Mouse (Mus musculus) hindbrain, embryonic 15.5 days (tissue): ENCODE data around the gene Naaladl2. TPM values are rescaled to one million over a fixed set of nuclear protein-coding genes. Genes with fewer than 3 reads are reported as not detected.
"Not testable (repeated sequence)": the region's sequence is repeated elsewhere in the genome, so short reads cannot be mapped to it uniquely, and the experiment has no call there.

Experiments used
- ATAC-seq: fragments of 200-750 bp; cut with Nextera tagmentation; 2 replicates; pipeline ENCODE4 v1.8.0; 2017; ENCODE audit warnings: low read depth, moderate number of reproducible peaks, moderate TSS enrichment; ENCODE audit not compliant: low FRiP score
- H3K27ac ChIP-seq: fragments of 300-500 bp; sonication (generic); replicated peaks from 2 replicates; pipeline ENCODE4 v1.5.1; 2015; ENCODE audit warnings: mild to moderate bottlenecking, inconsistent platforms
- H3K27me3 ChIP-seq: fragments of 300-500 bp; sonication (generic); 2 replicates; pipeline ENCODE4 v1.6.1; 2015; ENCODE audit warnings: control low read depth, inconsistent platforms
- H3K36me3 ChIP-seq: fragments of 300-500 bp; sonication (generic); 2 replicates; pipeline ENCODE4 v1.6.1; 2015; ENCODE audit warnings: control low read depth, inconsistent platforms
- H3K4me1 ChIP-seq: fragments of 300-500 bp; sonication (generic); replicated peaks from 2 replicates; pipeline ENCODE4 v1.6.1; 2015; ENCODE audit warnings: control low read depth, inconsistent platforms
- H3K4me2 ChIP-seq: fragments of 300-500 bp; sonication (generic); 2 replicates; pipeline ENCODE4 v1.6.1; 2015; ENCODE audit warnings: moderate library complexity, mild to moderate bottlenecking, inconsistent platforms
- H3K4me3 ChIP-seq: fragments of 300-500 bp; sonication (generic); 2 replicates; pipeline ENCODE4 v1.5.1; 2015; ENCODE audit warnings: mild to moderate bottlenecking, inconsistent platforms
- H3K9ac ChIP-seq: fragments of 300-500 bp; sonication (generic); 2 replicates; pipeline ENCODE4 v1.6.1; 2015; ENCODE audit warnings: inconsistent platforms
- H3K9me3 ChIP-seq: fragments of 300-500 bp; sonication (generic); 2 replicates; pipeline ENCODE4 v1.6.1; 2016; ENCODE audit warnings: control low read depth, inconsistent platforms
- WGBS: fragments of 180-500 bp; shearing (Covaris S2); methylation state at CpG from one replicate; pipeline ENCODE4 v1.1.7; 2015; 5-methylcytosine and 5-hydroxymethylcytosine counted together
- polyA plus RNA-seq: library from polyadenylated mRNA; unstranded; fragments of >200 nt; fragmentation: Nextera tagmentation; extraction: Ambion mirVana; gene quantifications from 2 replicates; pipeline ENCODE4 v1.2.1, GENCODE M21; 2015

The Naaladl2 gene
- polyA plus RNA-seq, 1 experiment from 2014 or later: 0.79 TPM

DNA sequence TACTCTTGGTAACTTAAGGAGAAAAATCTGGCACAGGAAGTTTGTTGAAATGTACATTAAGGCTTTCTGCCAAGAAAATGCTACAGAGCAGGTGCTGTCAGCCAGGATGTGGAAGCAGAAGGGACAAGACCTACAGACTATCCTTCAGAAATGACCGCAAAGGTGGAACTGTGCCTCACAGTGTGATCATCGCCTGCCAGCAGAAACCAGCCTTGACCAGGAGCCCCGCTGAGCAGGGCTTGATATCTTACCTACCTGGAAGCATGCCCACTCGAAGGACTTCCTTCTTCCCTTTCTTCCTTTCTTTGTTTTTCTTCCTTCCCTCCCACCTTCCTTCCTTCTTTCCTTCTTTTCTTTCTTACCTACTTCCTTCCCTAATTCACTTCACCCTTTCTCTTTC lies 69.8 kb downstream of the Naaladl2 start:
- 72% methylated on average over 4 of the region's 4 CpGs for WGBS
- H3K4me1 ChIP-seq: no peaks in the 10 kb centered on the region
- H3K36me3 ChIP-seq: no peaks in the 10 kb centered on the region
- H3K9ac ChIP-seq: no peak overlapping the region
- H3K27me3 ChIP-seq: no peaks in the 10 kb centered on the region
- H3K4me2 ChIP-seq: no peak overlapping the region
- H3K9me3 ChIP-seq: no peaks in the 10 kb centered on the region
- no peak overlapping the region for H3K4me3 ChIP-seq
- H3K27ac ChIP-seq: no peak overlapping the region
- no peak for ATAC-seq

GRCm38 (mm10) chr3:25073821-25074220 lies 70.2 kb downstream of the Naaladl2 start:
- H3K36me3 ChIP-seq: no peaks in the 10 kb centered on the region
- no peaks in the 10 kb centered on the region for H3K4me1 ChIP-seq
- H3K27ac ChIP-seq: no peak overlapping the region
- H3K9me3 ChIP-seq: no peaks in the 10 kb centered on the region
- 40% methylated on average over 6 of the region's 6 CpGs for WGBS
- no peak for ATAC-seq
- no peak overlapping the region for H3K9ac ChIP-seq
- H3K27me3 ChIP-seq: no peaks in the 10 kb centered on the region
- H3K4me2 ChIP-seq: no peak overlapping the region
- no peak overlapping the region for H3K4me3 ChIP-seq

- no peak overlapping the region for H3K4me2 ChIP-seq
- H3K9me3 ChIP-seq: no peaks in the 10 kb centered on the region
- H3K27me3 ChIP-seq: no peaks in the 10 kb centered on the region
- H3K4me3 ChIP-seq: no peak overlapping the region
- H3K27ac ChIP-seq: no peak overlapping the region
- no peak for ATAC-seq
- no peak overlapping the region for H3K9ac ChIP-seq
- H3K36me3 ChIP-seq: no peaks in the 10 kb centered on the region
- no peaks in the 10 kb centered on the region for H3K4me1 ChIP-seq
- WGBS: 84% methylated on average over 4 of the region's 4 CpGs
These were observed 80.8 kb downstream of the Naaladl2 start for GRCm38 (mm10) chr3:25063217-25063616.

DNA sequence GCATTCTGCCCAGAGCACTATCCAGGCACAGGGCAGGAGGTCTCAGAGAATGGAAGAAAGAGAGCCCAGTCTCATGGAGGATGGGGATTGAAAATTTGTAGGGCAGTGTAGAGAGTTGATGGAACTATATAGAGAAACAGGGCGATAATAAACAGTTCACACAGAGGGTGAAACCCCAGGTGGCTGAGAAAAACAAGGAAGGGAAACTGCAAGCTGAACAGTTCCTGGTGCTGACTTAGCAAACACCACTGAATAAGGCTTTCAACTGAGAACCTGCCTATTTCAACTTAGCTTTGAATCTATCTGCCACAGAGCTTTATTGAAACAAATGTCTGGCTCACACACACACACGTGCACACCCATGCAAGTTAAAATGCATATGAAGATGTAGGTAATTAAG lies 91.1 kb downstream of the Naaladl2 start:
- no peaks in the 10 kb centered on the region for H3K9me3 ChIP-seq
- H3K9ac ChIP-seq: no peak overlapping the region
- H3K27ac ChIP-seq: no peak overlapping the region
- no peaks in the 10 kb centered on the region for H3K27me3 ChIP-seq
- H3K36me3 ChIP-seq: no peaks in the 10 kb centered on the region
- H3K4me2 ChIP-seq: no peak overlapping the region
- H3K4me1 ChIP-seq: no peaks in the 10 kb centered on the region
- no peak overlapping the region for H3K4me3 ChIP-seq
- no peak for ATAC-seq
- WGBS: 15% methylated on average over 2 of the region's 2 CpGs

GRCm38 (mm10) chr3:25019972-25020371 lies 124.1 kb downstream of the Naaladl2 start:
- Histone ChIP-seq H3K27me3 (no peaks in the 10 kb centered on the region), H3K9me3 (no peaks in the 10 kb centered on the region), H3K27ac (no peak overlapping the region), H3K36me3 (no peaks in the 10 kb centered on the region), H3K9ac (no peak overlapping the region), H3K4me1 (no peaks in the 10 kb centered on the region), H3K4me2 (no peak overlapping the region), H3K4me3 (no peak overlapping the region)
- 58% methylated on average over 5 of the region's 5 CpGs for WGBS
- ATAC-seq: peak; percentile 69

DNA sequence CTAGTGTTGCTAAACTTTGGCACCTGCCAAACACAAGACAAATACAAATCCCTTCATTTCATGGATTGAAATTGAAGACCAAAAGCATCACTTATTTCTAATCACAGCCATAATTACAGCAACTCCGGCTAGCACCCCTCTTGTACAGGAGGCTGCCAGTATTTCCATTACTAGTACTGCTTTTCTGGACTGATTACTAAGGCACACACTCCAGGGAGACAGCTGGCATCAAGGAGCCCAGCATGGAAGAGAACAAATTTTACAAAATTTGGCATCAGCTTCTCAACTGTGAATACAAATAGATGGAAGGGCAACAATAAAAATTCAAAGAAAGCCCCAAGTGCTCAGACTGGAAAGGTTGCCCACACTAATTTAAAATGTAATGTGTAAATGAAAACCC lies 133.3 kb downstream of the Naaladl2 start:
- H3K9ac ChIP-seq: no peak overlapping the region
- H3K27me3 ChIP-seq: no peaks in the 10 kb centered on the region
- no peak overlapping the region for H3K4me3 ChIP-seq
- H3K36me3 ChIP-seq: no peaks in the 10 kb centered on the region
- ATAC-seq: no peak
- H3K4me2 ChIP-seq: no peak overlapping the region
- no peak overlapping the region for H3K27ac ChIP-seq
- no peaks in the 10 kb centered on the region for H3K9me3 ChIP-seq
- H3K4me1 ChIP-seq: no peaks in the 10 kb centered on the region
- WGBS: 63% methylated on average over 1 of the region's 1 CpGs

GRCm38 (mm10) chr3:25006802-25007201 lies 137.3 kb downstream of the Naaladl2 start:
- H3K36me3 ChIP-seq, ATAC-seq, H3K4me1 ChIP-seq, H3K27me3 ChIP-seq, H3K4me3 ChIP-seq, H3K9ac ChIP-seq, H3K27ac ChIP-seq, H3K9me3 ChIP-seq, H3K4me2 ChIP-seq: not testable (repeated sequence)
- WGBS: 38% methylated on average over 2 of the region's 2 CpGs

DNA sequence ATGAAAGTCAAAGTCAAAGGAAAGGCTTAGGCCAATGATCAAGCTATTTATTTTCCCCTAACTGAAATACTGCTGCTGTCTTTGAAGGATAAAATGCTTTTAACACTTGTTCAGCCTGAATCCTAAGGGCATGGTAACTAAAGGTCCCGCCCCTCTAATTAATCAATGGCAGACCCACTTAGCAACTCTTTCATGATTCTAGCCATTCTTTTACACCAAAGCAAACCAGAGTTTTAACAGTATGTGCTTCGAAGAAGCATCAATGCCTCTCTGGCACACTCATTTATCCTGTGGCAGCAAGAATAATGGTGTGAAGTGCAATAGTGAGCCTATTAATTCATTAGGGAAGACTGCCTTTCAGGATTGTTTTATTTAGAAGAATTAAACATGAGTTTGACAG lies 151.5 kb downstream of the Naaladl2 start:
- Histone ChIP-seq H3K4me2 (no peak overlapping the region), H3K9ac (no peak overlapping the region), H3K4me1 (0 out of 2 replicates have a peak, but pooled peaks cover 5% of the 10 kb centered on the region), H3K27ac (no peak overlapping the region), H3K4me3 (no peak overlapping the region), H3K9me3 (no peaks in the 10 kb centered on the region), H3K36me3 (no peaks in the 10 kb centered on the region), H3K27me3 (no peaks in the 10 kb centered on the region)
- ATAC-seq: no peak
- WGBS: 34% methylated on average over 2 of the region's 2 CpGs

DNA sequence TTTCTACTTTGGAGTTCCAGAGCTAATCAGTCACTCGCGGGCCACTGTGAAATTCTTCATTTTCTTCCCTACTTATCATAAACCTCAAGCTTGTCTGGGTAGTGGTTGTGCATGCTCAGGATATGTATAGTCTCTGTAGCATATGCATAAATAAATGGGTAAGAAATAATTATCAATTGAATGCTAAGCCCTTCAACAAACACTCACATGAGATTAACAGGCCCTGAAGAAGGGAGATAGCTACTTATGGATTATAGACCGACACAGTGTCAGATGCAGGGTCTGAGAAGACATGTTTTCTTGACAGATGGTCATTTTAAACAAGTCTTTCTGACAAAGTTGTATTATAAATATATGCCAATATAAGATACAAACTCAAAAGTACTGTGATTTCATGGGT lies 152.0 kb downstream of the Naaladl2 start:
- no peaks in the 10 kb centered on the region for H3K27me3 ChIP-seq
- H3K36me3 ChIP-seq: no peaks in the 10 kb centered on the region
- no peak overlapping the region for H3K4me2 ChIP-seq
- no peak for ATAC-seq
- no peaks in the 10 kb centered on the region for H3K9me3 ChIP-seq
- H3K9ac ChIP-seq: no peak overlapping the region
- no peak overlapping the region for H3K27ac ChIP-seq
- WGBS: 60% methylated on average over 3 of the region's 3 CpGs
- 0 out of 2 replicates have a peak, but pooled peaks cover 5% of the 10 kb centered on the region for H3K4me1 ChIP-seq
- no peak overlapping the region for H3K4me3 ChIP-seq

DNA sequence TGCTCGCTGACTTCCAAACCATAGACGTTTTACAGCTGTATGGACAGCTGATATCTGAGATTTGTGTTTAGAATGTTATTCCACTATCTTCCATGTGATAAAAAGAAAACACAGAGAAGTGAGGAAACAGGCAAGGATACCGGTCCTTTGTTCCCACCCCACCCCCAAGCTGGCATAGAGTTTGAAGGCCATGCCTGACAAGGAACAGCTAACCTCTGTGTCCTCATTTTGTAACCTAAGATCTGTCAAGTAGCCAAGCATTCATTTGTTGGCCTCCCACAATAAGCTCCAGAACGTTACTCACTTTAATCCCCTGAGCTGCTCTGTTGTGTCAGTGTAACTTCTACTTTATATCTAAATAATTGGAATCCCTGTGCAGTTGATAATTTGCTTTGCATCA lies 161.9 kb downstream of the Naaladl2 start:
- H3K27ac ChIP-seq: no peak overlapping the region
- WGBS: 75% methylated on average over 4 of the region's 4 CpGs

GRCm38 (mm10) chr3:24942170-24942569 lies 201.9 kb downstream of the Naaladl2 start:
- H3K9me3 ChIP-seq: no peaks in the 10 kb centered on the region
- ATAC-seq: no peak
- 91% methylated on average over 2 of the region's 2 CpGs for WGBS

More for the DNA sequence above, 161.9 kb downstream of the Naaladl2 start:
- no peak for ATAC-seq
- Histone ChIP-seq H3K4me3 (no peak overlapping the region), H3K9me3 (no peaks in the 10 kb centered on the region), H3K9ac (no peak overlapping the region), H3K4me1 (no peaks in the 10 kb centered on the region), H3K4me2 (no peak overlapping the region), H3K36me3 (no peaks in the 10 kb centered on the region), H3K27me3 (no peaks in the 10 kb centered on the region)

GRCm38 (mm10) chr3:24938507-24939182 lies 205.4 kb downstream of the Naaladl2 start:
- Histone ChIP-seq H3K27me3 (no peaks in the 10 kb centered on the region), H3K27ac (no peak overlapping the region), H3K4me2 (no peak overlapping the region), H3K4me1 (no peaks in the 10 kb centered on the region), H3K9me3 (no peaks in the 10 kb centered on the region), H3K9ac (no peak overlapping the region), H3K36me3 (no peaks in the 10 kb centered on the region), H3K4me3 (no peak overlapping the region)
- 74% methylated on average over 5 of the region's 5 CpGs for WGBS
- no peak for ATAC-seq

More at GRCm38 (mm10) chr3:24942170-24942569, 201.9 kb downstream of the Naaladl2 start:
- Histone ChIP-seq H3K4me3 (no peak overlapping the region), H3K27me3 (no peaks in the 10 kb centered on the region), H3K4me2 (no peak overlapping the region), H3K27ac (no peak overlapping the region), H3K4me1 (no peaks in the 10 kb centered on the region), H3K9ac (no peak overlapping the region), H3K36me3 (no peaks in the 10 kb centered on the region)

DNA sequence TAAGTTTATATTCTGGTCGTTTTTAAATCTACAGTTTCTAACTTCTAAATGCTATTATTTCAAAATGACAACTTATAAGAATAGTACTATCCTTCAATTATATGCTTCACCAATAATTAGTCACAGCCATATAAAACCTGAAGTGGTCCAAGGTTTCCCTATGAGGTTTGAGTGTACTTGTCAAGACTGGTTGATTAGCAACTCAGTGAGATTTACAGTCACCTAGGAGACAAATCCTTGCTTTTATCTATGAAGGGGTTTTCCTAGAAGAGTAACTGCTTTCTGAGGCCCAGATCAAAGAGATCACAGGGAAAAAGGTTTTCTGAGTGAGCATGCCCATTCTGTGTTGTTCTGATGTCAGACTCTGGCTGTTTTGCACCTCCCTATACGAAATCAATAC lies 222.2 kb downstream of the Naaladl2 start:
- no peak for ATAC-seq
- 49% methylated on average over 2 of the region's 2 CpGs for WGBS

More for the DNA sequence above, 222.2 kb downstream of the Naaladl2 start:
- Histone ChIP-seq H3K4me2 (no peak overlapping the region), H3K9ac (no peak overlapping the region), H3K27ac (no peak overlapping the region), H3K9me3 (no peaks in the 10 kb centered on the region), H3K36me3 (no peaks in the 10 kb centered on the region), H3K4me1 (no peaks in the 10 kb centered on the region), H3K4me3 (no peak overlapping the region), H3K27me3 (no peaks in the 10 kb centered on the region)
